Mouse (Mus musculus): Measurements from ENCODE around the gene Ldlrad3.

DNA sequence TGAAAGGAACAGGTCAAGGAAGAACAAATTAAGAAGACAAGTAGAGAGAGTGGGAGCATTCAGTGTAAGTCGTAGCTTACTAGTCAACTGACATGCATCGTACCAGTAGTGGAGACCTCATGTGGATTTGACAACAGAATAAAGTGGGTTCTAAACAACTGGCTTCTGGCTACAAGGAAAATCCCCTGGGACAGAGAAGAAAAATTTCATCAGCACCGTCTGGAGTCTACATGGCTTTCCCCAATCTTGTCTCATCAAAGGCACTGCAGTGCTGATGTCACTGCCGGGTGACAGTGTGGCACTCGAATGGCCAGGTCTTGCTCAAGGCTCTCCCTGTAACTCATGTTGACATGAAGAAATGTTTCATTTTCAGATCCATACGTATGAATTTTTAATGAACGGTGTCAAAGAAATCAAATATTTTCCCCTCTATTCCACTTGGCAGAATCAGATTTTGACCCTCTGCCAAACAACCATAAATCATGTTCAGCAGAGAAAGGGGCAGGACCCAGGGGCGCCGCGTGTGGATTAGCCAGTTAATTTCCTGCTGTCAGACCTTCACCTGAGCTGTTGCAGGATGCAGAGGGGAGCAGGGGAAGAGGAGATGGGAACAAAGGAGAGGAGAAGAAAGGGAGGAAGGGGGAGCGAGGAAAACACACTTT lies 187.1 kb downstream of the Ldlrad3 start:
- TF ChIP-seq POLR2A (IDR thresholded peaks at IDR 0.05; ENCODE audit: borderline replicate concordance, control insufficient read depth, low read depth, low read length) (no peak), CTCF (IDR thresholded peaks at IDR 0.05; ENCODE audit: control insufficient read depth, insufficient read depth, low read length) (no peak)

All from bone marrow, adult 2 months (tissue).